Mouse (Mus musculus) midbrain, embryonic 14.5 days (tissue): Measurements from ENCODE around the gene Rpf2. TPM values are rescaled to one million over a fixed set of nuclear protein-coding genes. Genes with fewer than 3 reads are reported as not detected.

Experiments
- ATAC-seq: fragments of 200-750 bp; cut with Nextera tagmentation; 2 replicates; pipeline ENCODE4 v1.8.0; 2017; ENCODE audit warnings: moderate number of reproducible peaks, moderate library complexity; ENCODE audit not compliant: low FRiP score, low TSS enrichment
- DNase-seq: peaks from one replicate; pipeline ENCODE4 v3.0.0-alpha.2; 2015
- H3K27ac ChIP-seq: fragments of 300-500 bp; sonication (generic); replicated peaks from 2 replicates; pipeline ENCODE4 v1.5.1; 2014; ENCODE audit warnings: mild to moderate bottlenecking, low read depth, low read length, moderate library complexity
- H3K27me3 ChIP-seq: fragments of 300-500 bp; sonication (generic); 2 replicates; pipeline ENCODE4 v1.6.1; 2014; ENCODE audit warnings: low read length, control low read depth, mixed read lengths; ENCODE audit not compliant: control insufficient read depth, insufficient read depth
- H3K36me3 ChIP-seq: fragments of 300-500 bp; sonication (generic); 2 replicates; pipeline ENCODE4 v1.6.1; 2014; ENCODE audit warnings: low read length, control low read depth; ENCODE audit not compliant: control insufficient read depth, insufficient read depth
- H3K4me1 ChIP-seq: fragments of 300-500 bp; sonication (generic); 2 replicates; pipeline ENCODE4 v1.6.1; 2014; ENCODE audit warnings: mild to moderate bottlenecking, antibody characterized with exemption, low read length, control low read depth; ENCODE audit not compliant: control insufficient read depth, insufficient read depth
- H3K4me2 ChIP-seq: fragments of 300-500 bp; sonication (generic); 2 replicates; pipeline ENCODE4 v1.6.1; 2014; ENCODE audit warnings: mild to moderate bottlenecking, low read length, moderate library complexity
- H3K4me3 ChIP-seq: fragments of 300-500 bp; sonication (generic); replicated peaks from 2 replicates; pipeline ENCODE4 v1.5.1; 2014; ENCODE audit warnings: low read depth, low read length
- H3K9ac ChIP-seq: fragments of 300-500 bp; sonication (generic); replicated peaks from 2 replicates; pipeline ENCODE4 v1.6.1; 2014; ENCODE audit warnings: mild to moderate bottlenecking, low read length, moderate library complexity
- H3K9me3 ChIP-seq: fragments of 300-500 bp; sonication (generic); 2 replicates; pipeline ENCODE4 v1.6.1; 2016; ENCODE audit warnings: low read length, control low read depth, mixed read lengths; ENCODE audit not compliant: control insufficient read depth
- WGBS: fragments of 180-500 bp; shearing (Covaris S2); extraction: QIAGEN DNeasy Blood & Tissue Kit; methylation state at CpG from one replicate; pipeline ENCODE4 v1.1.7; 2014; 5-methylcytosine and 5-hydroxymethylcytosine counted together
- polyA plus RNA-seq: library from polyadenylated mRNA; unstranded; fragments of >200 nt; fragmentation: Nextera tagmentation; extraction: Ambion mirVana; gene quantifications from 2 replicates; pipeline ENCODE4 v1.2.1, GENCODE M21; 2014

Rpf2 gene
- polyA plus RNA-seq, 1 experiment from 2014 or later, result 73.7 TPM

DNA sequence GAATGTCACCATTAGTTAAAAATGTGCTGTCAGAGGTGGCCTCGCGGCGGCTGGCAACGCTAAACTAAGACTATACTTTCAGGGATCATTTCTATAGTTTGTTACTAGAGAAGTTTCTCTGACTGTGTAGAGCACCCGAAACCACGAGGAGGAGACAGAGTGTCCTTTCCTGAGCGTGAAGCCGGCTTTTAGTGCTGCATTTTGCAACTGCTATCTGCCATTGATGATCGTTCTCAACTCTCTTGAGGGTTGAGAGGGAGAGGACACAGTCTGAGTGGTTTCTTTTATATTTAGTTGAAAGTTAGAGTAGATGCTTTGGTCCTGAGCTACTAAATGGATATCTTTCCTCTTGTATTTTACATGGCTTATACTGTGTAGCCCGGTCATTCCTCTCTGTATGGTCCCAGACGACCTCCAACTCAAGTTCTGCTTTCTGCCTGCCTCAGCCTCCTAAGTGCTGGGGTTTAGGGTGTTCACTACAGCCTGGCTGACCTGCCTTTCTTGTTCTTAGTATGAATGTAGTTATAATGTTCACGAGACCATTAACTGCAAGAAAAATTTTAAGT is 11.6 kb upstream of the Rpf2 start:
- H3K4me1 ChIP-seq, result peaks cover 2% of the 10 kb centered on the region; the same call in 1 of the 2 replicates
- peaks cover 8% of the 10 kb centered on the region for H3K36me3 ChIP-seq
- peak overlapping the region; percentile 74 for H3K4me2 ChIP-seq
- no peak overlapping the region for H3K9ac ChIP-seq
- peak overlapping the region; percentile 92 for H3K27ac ChIP-seq
- no peaks in the 10 kb centered on the region for H3K27me3 ChIP-seq
- no peaks in the 10 kb centered on the region for H3K9me3 ChIP-seq
- WGBS, result under 1% methylated on average over 12 of the region's 12 CpGs
- ATAC-seq (peak; percentile 70), DNase-seq (peak; percentile 91)
- peak overlapping the region; percentile 64 for H3K4me3 ChIP-seq

DNA sequence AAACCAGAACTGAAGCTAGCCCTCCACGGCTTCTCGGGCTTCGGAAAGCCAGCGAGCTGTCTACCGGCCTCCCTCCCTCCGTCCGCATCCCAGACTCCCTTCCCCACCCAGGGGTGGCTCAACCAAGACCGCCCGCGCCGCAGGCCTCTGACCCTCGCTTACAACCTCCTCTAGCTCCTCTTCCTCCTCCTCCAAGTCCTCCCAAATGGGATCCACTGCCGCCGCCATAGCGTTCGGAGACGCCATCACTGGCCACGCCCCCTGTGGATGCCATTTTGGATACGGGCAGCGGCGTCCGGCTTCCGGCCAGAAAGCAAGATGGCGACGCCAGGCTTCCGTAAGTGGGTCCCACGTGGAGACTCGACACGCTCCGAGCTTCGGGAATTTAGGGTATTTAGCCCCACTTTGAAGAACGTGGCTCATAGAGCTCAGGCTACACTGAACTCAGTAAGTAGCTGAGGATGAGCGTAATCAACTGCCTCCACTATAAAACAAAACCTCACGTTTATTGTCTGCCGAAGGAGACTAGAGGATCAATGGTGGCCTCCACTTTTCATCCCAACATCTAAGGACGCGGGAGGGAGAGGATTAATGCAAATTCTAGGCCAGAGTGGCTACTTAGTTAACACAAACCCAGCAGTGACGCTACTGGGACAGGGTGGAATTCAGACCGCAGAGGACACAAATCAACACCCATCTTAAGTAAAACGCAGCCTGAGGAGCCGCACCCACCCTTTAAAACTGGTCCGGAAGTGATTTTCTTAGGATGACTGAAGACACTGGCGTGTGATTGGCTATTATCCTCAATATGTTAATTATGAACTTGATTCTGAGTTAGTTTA is 10.8 kb upstream of the Rpf2 start, which contains the start of gene Gtf3c6:
TSS of gene Gtf3c6 (minus strand) at position 695 of the 842 bp plus-strand sequence.
- Histone ChIP-seq H3K4me2 (peak within 1 kb of the TSS; percentile 74), H3K36me3 (peaks cover 16% of the 10 kb centered on the region)
- ATAC-seq, result peak; percentile 81

DNA sequence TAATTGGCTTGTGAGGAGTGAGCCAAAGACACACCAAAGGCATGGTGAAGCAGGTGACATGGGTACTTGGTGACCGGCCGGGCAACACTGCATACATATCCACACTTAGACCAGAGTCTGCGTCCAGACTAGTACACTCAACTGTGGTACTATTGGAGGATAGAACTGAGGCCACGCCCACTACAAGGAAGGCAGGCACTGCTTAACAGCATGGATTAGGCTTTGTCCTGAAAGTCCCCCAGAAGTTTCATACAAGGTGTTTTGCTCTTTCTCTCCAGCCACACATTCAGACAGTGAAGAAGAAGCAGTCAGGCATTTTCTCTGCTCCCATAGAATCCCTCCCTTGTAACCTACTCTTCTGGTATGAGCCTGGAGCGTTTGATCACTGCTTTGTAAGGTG is 9.9 kb upstream of the Rpf2 start:
- peaks cover 25% of the 10 kb centered on the region for H3K36me3 ChIP-seq
- H3K4me3 ChIP-seq, result peak overlapping the region; percentile 64
- ATAC-seq, result peak; percentile 81
- DNase-seq, result peak; percentile 84
- H3K27ac ChIP-seq, result peak overlapping the region; percentile 92
- WGBS, result 2% methylated on average over 5 of the region's 5 CpGs
- H3K4me1 ChIP-seq, result peaks cover 2% of the 10 kb centered on the region; the same call in 1 of the 2 replicates
- H3K27me3 ChIP-seq, result no peaks in the 10 kb centered on the region
- H3K9ac ChIP-seq, result peak overlapping the region; percentile 89
- H3K9me3 ChIP-seq, result no peaks in the 10 kb centered on the region
- peak overlapping the region; percentile 74 for H3K4me2 ChIP-seq

More for the DNA sequence above, 10.8 kb upstream of the Rpf2 start, which contains the start of gene Gtf3c6:
- H3K9ac ChIP-seq, result peak within 1 kb of the TSS; percentile 89
- H3K4me1 ChIP-seq, result peaks cover 2% of the 10 kb centered on the region; the same call in 1 of the 2 replicates
- under 1% methylated on average over 43 of the region's 43 CpGs for WGBS
- H3K27me3 ChIP-seq, result no peaks in the 10 kb centered on the region
- peak; percentile 98 for DNase-seq
- no peaks in the 10 kb centered on the region for H3K9me3 ChIP-seq
- H3K27ac ChIP-seq, result peak within 1 kb of the TSS; percentile 92
- peak within 1 kb of the TSS; percentile 64 for H3K4me3 ChIP-seq

DNA sequence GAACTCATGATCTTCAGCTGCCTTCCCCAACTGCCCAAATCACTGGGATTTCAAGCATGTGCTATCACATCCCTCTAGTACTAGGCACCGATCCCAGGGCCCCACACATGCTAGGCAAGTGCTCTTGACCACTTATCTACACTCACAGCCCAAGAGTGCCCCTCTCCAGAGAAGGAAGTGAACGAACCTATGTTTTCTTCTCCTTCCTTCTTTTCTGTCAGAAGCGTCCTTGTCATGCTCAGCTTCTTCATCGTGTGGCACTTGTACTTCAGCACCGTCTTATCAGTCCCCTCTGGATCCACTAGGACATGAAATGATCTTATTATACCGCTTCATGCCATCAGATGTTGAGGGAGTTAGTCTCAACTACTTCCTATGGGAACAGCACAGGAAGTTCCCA is 4.1 kb upstream of the Rpf2 start:
- H3K27me3 ChIP-seq, result no peaks in the 10 kb centered on the region
- no peak overlapping the region for H3K4me2 ChIP-seq
- 95% methylated on average over 6 of the region's 6 CpGs for WGBS
- peaks cover 6% of the 10 kb centered on the region; the same call in 1 of the 2 replicates for H3K4me1 ChIP-seq
- H3K9me3 ChIP-seq, result no peaks in the 10 kb centered on the region
- no peak for DNase-seq
- H3K36me3 ChIP-seq, result peaks cover 61% of the 10 kb centered on the region
- H3K27ac ChIP-seq, result no peak overlapping the region
- ATAC-seq, result no peak
- H3K9ac ChIP-seq, result no peak overlapping the region
- no peak overlapping the region for H3K4me3 ChIP-seq

DNA sequence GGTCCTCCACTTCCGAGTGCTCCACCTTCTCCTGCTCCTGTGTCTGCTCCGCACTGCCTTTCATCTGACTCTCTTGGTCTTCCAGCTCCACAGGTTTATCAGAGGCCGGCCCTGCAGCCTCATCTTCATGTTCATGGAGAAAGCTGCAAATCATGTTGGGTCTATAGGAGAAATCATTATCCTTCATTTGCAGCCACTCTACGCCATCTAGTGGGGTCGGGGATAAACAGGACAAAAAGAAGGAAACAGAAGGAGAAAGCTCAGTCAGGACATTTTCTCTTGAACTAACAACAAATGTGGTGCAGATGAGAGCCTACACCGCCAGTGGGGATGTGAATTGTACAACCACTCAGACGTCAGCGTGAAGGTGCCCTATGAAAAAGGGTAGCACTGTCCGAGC is 2.8 kb upstream of the Rpf2 start:
- 93% methylated on average over 9 of the region's 9 CpGs for WGBS
- no peak overlapping the region for H3K4me3 ChIP-seq
- peak; percentile 62 for DNase-seq
- H3K36me3 ChIP-seq, result peaks cover 61% of the 10 kb centered on the region
- H3K4me1 ChIP-seq, result peaks cover 10% of the 10 kb centered on the region; the same call in 1 of the 2 replicates
- H3K9ac ChIP-seq, result no peak overlapping the region
- no peaks in the 10 kb centered on the region for H3K9me3 ChIP-seq
- H3K4me2 ChIP-seq, result no peak overlapping the region
- H3K27ac ChIP-seq, result no peak overlapping the region
- no peak for ATAC-seq
- no peaks in the 10 kb centered on the region for H3K27me3 ChIP-seq

DNA sequence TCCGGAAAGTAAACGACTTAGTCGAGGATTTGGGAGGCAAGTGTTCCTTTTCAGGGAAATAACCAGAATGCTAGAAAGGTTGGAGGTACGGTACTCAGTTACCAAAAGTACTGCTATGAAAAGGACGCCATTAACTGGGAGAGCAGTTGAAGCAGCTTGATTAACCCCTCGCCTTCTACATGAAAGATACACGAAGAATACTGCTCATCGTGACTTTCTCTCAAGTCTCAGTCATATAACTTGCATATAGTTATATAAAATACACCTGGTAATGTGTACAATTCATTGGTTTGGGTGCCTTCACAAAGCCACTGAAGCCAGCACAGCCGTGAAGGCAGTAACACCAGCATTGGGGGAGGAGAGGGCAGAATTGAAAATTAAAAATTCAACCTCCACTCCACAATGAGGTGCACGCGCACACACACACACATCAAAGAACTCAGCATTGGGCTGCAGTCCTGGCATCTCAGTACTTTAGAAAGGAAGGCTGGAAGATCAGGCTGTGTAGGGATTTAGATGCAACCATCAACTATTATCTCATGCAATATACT is 405 bp upstream of the Rpf2 start:
- 28% methylated on average over 11 of the region's 11 CpGs for WGBS
- peaks cover 53% of the 10 kb centered on the region for H3K36me3 ChIP-seq
- peak overlapping the region; percentile 54 for H3K9ac ChIP-seq
- H3K9me3 ChIP-seq, result no peaks in the 10 kb centered on the region
- no peaks in the 10 kb centered on the region for H3K27me3 ChIP-seq
- H3K4me3 ChIP-seq, result peak overlapping the region; percentile 77
- DNase-seq, result no peak
- H3K27ac ChIP-seq, result peak overlapping the region; percentile 86
- H3K4me2 ChIP-seq, result peak overlapping the region; percentile 78
- H3K4me1 ChIP-seq, result peaks cover 10% of the 10 kb centered on the region; the same call in 1 of the 2 replicates
- peak; percentile 66 for ATAC-seq

DNA sequence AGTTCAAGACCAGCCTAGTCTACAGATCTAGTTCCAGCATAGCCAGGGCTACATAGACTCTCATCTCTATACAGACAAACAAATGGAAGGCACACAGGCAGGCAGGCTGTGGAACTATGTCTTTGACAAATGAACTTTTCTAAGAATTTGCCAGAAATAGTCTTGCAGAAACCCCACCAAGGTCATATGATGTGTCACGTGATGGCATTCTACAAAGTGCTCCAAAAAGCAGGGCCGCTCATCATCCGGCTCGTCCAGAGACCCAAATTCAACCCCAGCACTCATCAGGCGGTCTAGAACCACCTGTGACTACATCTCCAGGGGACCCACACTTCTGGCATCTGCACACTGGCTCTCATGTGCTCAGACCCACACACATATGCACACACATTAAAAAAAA is 9.0 kb downstream of the Rpf2 start:
- H3K4me1 ChIP-seq, result no peaks in the 10 kb centered on the region
- no peak overlapping the region for H3K9ac ChIP-seq
- no peak overlapping the region for H3K27ac ChIP-seq
- no peak overlapping the region for H3K4me2 ChIP-seq
- no peaks in the 10 kb centered on the region for H3K27me3 ChIP-seq
- H3K4me3 ChIP-seq, result no peak overlapping the region
- H3K36me3 ChIP-seq, result peaks cover 52% of the 10 kb centered on the region
- WGBS, result 97% methylated on average over 5 of the region's 5 CpGs
- DNase-seq, result no peak
- H3K9me3 ChIP-seq, result no peaks in the 10 kb centered on the region
- ATAC-seq, result no peak

DNA sequence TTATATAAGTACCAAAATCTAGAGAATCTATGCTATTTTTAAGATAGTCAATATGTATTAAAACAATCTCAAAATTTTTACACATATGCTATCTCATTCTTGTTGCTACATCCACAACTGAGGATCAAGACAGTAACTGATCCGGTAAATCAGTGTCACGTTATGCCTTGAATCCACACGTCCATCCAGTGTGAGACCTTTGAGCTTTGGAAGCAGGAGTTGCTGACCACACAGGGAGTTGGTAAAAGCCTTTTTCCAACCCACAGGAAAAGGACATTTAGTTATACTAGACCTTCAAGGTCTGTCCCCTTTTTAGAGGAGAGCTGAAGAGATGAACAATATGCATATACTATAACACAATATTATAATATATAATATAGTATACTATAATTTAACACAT is 13.6 kb downstream of the Rpf2 start:
- Histone ChIP-seq H3K36me3 (peaks cover 59% of the 10 kb centered on the region), H3K27ac (no peak overlapping the region), H3K9me3 (no peaks in the 10 kb centered on the region), H3K27me3 (no peaks in the 10 kb centered on the region), H3K4me1 (no peaks in the 10 kb centered on the region), H3K9ac (no peak overlapping the region), H3K4me3 (no peak overlapping the region), H3K4me2 (no peak overlapping the region)
- 88% methylated on average over 3 of the region's 3 CpGs for WGBS
- DNase-seq (no peak), ATAC-seq (no peak)
